Mouse (Mus musculus): ENCODE data around the gene Sgpp1. TPM values are rescaled to one million over a fixed set of nuclear protein-coding genes. Genes with fewer than 3 reads are reported as not detected.

The Sgpp1 gene
- polyA plus RNA-seq, 1 experiment from 2014 or later: 6.5 TPM

DNA sequence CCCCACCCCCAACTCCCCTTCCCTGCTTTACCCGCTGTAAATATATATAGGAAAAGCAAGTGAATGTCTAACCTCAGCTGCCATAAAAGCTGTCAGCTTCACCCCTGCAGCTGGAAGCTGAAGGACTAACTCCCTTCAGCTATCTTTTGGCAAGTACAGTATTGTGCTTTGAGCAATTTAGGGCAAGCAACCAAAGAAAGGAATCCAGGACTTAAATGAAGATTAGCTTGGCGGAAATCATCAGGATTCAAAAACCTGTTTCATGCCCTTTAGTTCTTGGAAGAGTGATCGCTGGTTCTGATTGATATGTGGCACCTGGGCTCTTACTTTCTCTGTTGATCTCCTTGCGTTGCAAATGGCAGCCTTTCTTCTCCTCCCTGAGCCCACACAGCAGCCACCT, 13.0 kb upstream of the Sgpp1 start:
- no peak for DNase-seq (ENCODE audit: low spot score)
- no peak overlapping the region for H3K4me3 ChIP-seq
- no peaks in the 10 kb centered on the region for H3K36me3 ChIP-seq (replicated peaks)
- WGBS: 65% methylated on average over 4 of the region's 4 CpGs
- no peak overlapping the region for H3K27ac ChIP-seq (replicated peaks)
- H3K27me3 ChIP-seq (replicated peaks; ENCODE audit: low read depth, poor library complexity, severe bottlenecking): no peaks in the 10 kb centered on the region
- 0 out of 2 replicates have a peak, but pooled peaks cover 3% of the 10 kb centered on the region for H3K4me1 ChIP-seq
- no peaks in the 10 kb centered on the region for H3K9me3 ChIP-seq

DNA sequence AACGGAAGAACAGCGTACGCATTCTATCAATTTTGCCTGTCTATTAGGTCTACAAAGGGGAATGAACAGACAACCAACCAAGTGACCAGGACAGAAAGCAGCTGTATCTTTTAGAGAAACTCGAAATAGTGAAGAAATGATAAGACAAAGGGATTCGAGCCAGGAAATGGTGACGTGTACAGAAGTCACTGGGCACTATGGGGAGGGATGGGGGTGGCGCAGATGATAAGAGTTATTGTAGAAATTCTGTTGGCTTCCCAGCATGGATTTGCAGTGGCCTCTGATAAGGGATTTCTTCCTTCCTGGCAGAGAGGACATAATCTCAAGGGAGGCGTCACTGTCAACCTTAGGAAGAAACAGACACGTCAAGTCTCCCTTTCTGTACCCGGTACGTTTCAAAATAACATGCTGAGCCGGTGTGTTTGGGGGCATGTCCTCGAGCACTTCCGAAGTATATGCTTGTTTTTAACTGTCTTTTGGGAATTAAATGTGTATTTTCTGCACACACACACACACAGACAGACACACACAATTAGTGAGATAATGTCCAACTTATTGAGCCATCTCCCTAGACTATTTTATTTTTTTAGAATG, 10.3 kb upstream of the Sgpp1 start:
- 73% methylated on average over 14 of the region's 14 CpGs for WGBS
- no peaks in the 10 kb centered on the region for H3K9me3 ChIP-seq
- H3K27me3 ChIP-seq (replicated peaks; ENCODE audit: low read depth, poor library complexity, severe bottlenecking): peaks cover 6% of the 10 kb centered on the region; the same call in 1 of the 2 replicates
- no peak overlapping the region for H3K4me3 ChIP-seq
- 0 out of 2 replicates have a peak, but pooled peaks cover 3% of the 10 kb centered on the region for H3K4me1 ChIP-seq
- no peak overlapping the region for H3K27ac ChIP-seq (replicated peaks)
- H3K36me3 ChIP-seq (replicated peaks): no peaks in the 10 kb centered on the region
- DNase-seq (ENCODE audit: low spot score): no peak

DNA sequence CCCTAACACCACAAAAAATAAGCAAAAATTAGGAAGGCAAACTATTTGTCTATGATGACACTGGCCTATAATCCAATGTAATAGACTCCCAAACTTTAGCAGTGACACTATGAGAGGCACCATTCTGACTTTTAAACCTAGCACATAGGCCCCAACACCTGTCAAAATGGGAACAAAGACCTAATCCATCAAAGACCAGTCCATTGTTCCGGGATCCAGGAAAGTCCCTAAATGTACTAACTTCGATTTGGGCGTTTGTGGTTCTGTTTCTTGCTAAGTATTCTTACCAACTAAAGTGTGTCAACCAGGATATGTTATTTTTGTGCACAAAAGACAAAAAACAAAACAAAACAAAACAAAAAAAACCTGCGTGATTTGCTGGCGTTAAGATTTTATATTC, 6.6 kb upstream of the Sgpp1 start:
- H3K27me3 ChIP-seq (replicated peaks; ENCODE audit: low read depth, poor library complexity, severe bottlenecking): peaks cover 20% of the 10 kb centered on the region; the same call in 1 of the 2 replicates
- no peak overlapping the region for H3K27ac ChIP-seq (replicated peaks)
- 0 out of 2 replicates have a peak, but pooled peaks cover 3% of the 10 kb centered on the region for H3K4me1 ChIP-seq
- WGBS: 84% methylated on average over 5 of the region's 5 CpGs
- no peaks in the 10 kb centered on the region for H3K36me3 ChIP-seq (replicated peaks)
- DNase-seq (ENCODE audit: low spot score): no peak
- H3K4me3 ChIP-seq: no peak overlapping the region
- no peaks in the 10 kb centered on the region for H3K9me3 ChIP-seq

DNA sequence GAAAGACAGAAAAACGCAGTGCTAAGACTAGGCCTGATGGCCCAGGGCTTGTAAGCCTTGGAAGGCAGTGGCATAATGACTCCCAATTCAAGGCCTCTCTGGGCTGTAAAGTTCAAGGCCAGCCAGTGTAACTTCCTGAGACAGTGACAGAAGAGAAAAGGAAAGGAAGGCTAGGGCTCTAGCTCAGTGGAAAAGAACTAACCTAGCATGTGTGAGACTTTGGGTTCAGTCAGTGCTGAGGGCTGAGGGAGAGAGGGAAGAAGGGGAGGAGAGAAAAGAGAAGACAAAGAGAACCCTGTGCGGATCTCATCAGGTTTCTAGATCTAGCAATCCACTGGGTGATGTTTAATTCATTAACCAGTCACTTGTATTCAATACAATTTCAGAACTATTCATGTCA, 5.7 kb upstream of the Sgpp1 start:
- 0 out of 2 replicates have a peak, but pooled peaks cover 3% of the 10 kb centered on the region for H3K4me1 ChIP-seq
- H3K27me3 ChIP-seq (replicated peaks; ENCODE audit: low read depth, poor library complexity, severe bottlenecking): peaks cover 25% of the 10 kb centered on the region
- H3K4me3 ChIP-seq: no peak overlapping the region
- H3K36me3 ChIP-seq (replicated peaks): no peaks in the 10 kb centered on the region
- whole genome bisulfite sequencing: 88% methylated on average over 2 of the region's 2 CpGs
- no peak overlapping the region for H3K27ac ChIP-seq (replicated peaks)
- H3K9me3 ChIP-seq: no peaks in the 10 kb centered on the region
- no peak for DNase-seq (ENCODE audit: low spot score)

DNA sequence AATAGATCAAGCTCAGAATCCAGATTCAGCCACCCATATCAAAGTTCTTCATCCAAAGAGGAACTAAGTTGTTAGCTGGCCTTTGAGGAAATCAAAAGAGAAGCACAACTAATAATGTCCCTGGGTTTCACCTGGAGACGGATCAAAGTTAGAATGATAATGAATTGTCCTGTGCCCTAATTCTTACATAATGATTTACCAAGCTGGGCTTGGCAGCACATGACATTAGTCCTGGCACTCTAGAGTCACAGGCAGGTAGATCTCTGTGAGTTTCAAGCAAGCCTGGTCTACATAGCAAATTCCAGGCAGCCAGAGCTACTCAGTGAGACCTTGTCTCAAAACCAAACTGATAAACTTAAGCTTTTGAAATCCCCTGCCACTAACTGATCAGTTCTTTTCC, 4.9 kb upstream of the Sgpp1 start:
- WGBS: 89% methylated on average over 1 of the region's 1 CpGs
- H3K27ac ChIP-seq (replicated peaks): no peak overlapping the region
- no peak overlapping the region for H3K4me3 ChIP-seq
- peaks cover 3% of the 10 kb centered on the region; the same call in 1 of the 2 replicates for H3K4me1 ChIP-seq
- no peaks in the 10 kb centered on the region for H3K36me3 ChIP-seq (replicated peaks)
- H3K9me3 ChIP-seq: no peaks in the 10 kb centered on the region
- peaks cover 25% of the 10 kb centered on the region for H3K27me3 ChIP-seq (replicated peaks; ENCODE audit: low read depth, poor library complexity, severe bottlenecking)
- no peak for DNase-seq (ENCODE audit: low spot score)

DNA sequence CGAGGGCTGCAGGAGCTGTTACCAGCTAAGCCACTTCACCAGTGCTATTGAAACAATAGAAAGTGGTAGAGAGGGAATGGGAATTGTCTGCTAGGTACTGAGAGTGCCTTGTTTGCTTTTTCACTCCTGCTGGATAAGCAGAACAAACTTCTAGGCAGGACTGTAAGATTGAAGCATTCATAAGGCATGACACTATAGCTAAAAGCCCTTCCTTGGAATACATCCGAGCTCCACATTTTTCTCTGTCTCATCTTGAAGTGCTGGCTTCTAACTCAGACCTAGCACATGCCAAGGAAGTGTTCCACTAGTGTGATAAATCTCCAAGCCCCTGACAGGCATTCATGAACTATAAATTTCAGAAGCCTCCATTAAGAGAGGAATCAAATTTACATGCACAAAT, 4.1 kb upstream of the Sgpp1 start:
- H3K36me3 ChIP-seq (replicated peaks): no peaks in the 10 kb centered on the region
- peaks cover 9% of the 10 kb centered on the region for H3K4me1 ChIP-seq
- H3K27me3 ChIP-seq (replicated peaks; ENCODE audit: low read depth, poor library complexity, severe bottlenecking): peaks cover 29% of the 10 kb centered on the region
- no peak overlapping the region for H3K4me3 ChIP-seq
- WGBS: 55% methylated on average over 2 of the region's 2 CpGs
- H3K9me3 ChIP-seq: no peaks in the 10 kb centered on the region
- no peak for DNase-seq (ENCODE audit: low spot score)
- H3K27ac ChIP-seq (replicated peaks): no peak overlapping the region

DNA sequence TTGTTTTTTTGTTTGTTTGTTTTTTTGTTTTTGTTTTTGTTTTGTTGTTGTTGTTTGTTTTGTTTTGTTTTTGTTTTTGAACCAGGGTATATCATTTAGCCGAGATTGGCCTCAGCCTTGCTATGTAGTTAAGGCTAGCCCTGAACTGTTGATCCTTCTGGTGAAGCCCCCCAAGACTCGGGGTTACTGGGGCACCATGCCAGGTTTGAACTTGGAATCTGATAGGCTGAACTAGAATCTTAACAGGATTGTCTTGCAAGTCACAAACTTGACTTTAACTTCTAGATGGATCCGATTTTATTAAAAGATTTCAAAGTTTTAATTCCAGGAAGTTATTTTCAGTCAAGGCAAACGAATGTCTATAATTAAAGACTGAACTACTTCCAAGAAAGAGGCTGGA, 767 bp upstream of the Sgpp1 start:
- 77% methylated on average over 4 of the region's 4 CpGs for WGBS
- Histone ChIP-seq H3K27me3 (replicated peaks; ENCODE audit: low read depth, poor library complexity, severe bottlenecking) (peaks cover 46% of the 10 kb centered on the region), H3K9me3 (no peaks in the 10 kb centered on the region), H3K27ac (replicated peaks) (no peak overlapping the region), H3K36me3 (replicated peaks) (no peaks in the 10 kb centered on the region), H3K4me1 (peaks cover 25% of the 10 kb centered on the region), H3K4me3 (no peak overlapping the region; the same call in 1 of the 2 replicates)
- DNase-seq (ENCODE audit: low spot score): no peak

DNA sequence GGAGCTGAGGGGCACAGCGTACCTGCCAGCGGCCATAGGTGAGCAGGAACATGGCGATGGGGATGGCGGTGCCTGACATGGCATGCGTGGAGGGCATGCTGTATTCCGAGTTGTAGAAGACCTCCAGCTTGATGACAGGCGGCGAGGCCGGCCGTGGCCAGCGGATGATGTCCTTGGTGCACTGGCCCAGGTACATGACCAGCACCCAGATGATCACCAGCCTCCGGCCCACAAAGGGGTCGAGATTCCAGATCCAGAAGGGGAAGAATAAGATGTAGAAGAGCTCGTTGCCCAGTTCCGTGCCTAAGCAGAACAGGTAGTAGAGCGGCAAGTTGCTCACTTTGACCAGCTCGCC, 661 bp downstream of the Sgpp1 start:
- 2% methylated on average over 17 of the region's 17 CpGs for WGBS
- no peaks in the 10 kb centered on the region for H3K9me3 ChIP-seq
- H3K4me1 ChIP-seq: peaks cover 25% of the 10 kb centered on the region
- DNase-seq (ENCODE audit: low spot score): no peak
- no peaks in the 10 kb centered on the region for H3K36me3 ChIP-seq (replicated peaks)
- peak overlapping the region; percentile 90 for H3K27ac ChIP-seq (replicated peaks)
- peak overlapping the region; percentile 88 for H3K4me3 ChIP-seq
- peaks cover 32% of the 10 kb centered on the region for H3K27me3 ChIP-seq (replicated peaks; ENCODE audit: low read depth, poor library complexity, severe bottlenecking)

DNA sequence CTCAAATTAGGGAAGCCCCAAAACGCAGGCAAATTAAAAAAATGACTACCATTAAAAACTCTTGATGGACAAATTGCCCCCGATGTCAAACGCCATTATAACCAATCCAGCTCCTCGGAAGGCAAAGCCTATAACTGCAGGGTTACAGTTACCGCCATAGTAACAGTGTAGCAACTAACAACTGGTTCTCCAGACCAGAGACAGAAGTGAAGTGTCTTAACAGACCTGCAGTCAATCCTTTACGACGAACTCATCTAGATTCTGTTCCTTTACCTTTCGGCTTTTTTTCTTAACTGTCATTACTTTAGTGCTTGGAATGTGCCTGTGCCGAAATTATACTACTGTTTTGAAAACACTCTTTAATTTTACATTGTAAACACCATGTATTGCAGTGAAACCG, 1.4 kb downstream of the Sgpp1 start:
- no peaks in the 10 kb centered on the region for H3K9me3 ChIP-seq
- no peak overlapping the region for H3K27ac ChIP-seq (replicated peaks)
- H3K36me3 ChIP-seq (replicated peaks): no peaks in the 10 kb centered on the region
- no peak for DNase-seq (ENCODE audit: low spot score)
- H3K4me3 ChIP-seq: peak overlapping the region; percentile 88
- H3K27me3 ChIP-seq (replicated peaks; ENCODE audit: low read depth, poor library complexity, severe bottlenecking): peaks cover 32% of the 10 kb centered on the region
- peaks cover 22% of the 10 kb centered on the region for H3K4me1 ChIP-seq
- 30% methylated on average over 10 of the region's 10 CpGs for WGBS

DNA sequence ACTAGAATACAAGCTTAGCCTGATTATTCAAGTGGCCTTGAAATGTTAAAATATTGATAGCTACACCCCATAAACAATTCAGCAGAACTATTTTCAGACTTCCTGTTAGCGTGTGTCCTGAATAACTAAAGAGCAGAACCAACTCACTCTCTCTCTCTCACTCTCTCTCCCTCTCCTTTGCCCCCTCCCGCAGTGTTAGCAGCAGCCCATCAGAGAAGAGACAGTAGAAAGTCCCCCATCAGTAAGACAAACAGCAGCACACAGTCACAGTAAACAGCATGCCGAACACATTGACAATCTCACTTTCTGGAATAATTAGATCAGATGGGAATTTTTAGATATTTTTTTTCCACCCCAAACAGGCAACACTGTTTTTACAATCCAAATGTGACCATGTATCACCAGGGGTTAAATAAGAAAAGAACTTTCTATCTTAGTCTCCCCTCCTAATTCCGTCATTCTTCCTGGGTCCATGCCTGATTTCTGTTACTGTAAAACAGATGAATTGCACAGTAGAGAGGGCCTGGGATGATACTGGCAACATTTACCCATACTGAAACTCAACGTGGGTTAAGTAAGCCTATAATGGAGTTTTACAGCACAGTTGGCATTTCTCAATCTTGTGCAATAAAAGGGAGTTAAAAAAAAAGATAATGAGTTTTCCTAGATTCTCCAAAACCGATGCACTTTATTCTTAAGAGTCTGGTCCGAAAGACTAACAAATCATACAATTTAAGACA, 2.0 kb downstream of the Sgpp1 start:
- peaks cover 4% of the 10 kb centered on the region for H3K36me3 ChIP-seq (replicated peaks)
- H3K4me3 ChIP-seq: peak overlapping the region; percentile 88
- H3K9me3 ChIP-seq: no peaks in the 10 kb centered on the region
- no peak for DNase-seq (ENCODE audit: low spot score)
- H3K4me1 ChIP-seq: peaks cover 22% of the 10 kb centered on the region
- WGBS: 53% methylated on average over 7 of the region's 7 CpGs
- H3K27me3 ChIP-seq (replicated peaks; ENCODE audit: low read depth, poor library complexity, severe bottlenecking): peaks cover 32% of the 10 kb centered on the region
- H3K27ac ChIP-seq (replicated peaks): no peak overlapping the region

DNA sequence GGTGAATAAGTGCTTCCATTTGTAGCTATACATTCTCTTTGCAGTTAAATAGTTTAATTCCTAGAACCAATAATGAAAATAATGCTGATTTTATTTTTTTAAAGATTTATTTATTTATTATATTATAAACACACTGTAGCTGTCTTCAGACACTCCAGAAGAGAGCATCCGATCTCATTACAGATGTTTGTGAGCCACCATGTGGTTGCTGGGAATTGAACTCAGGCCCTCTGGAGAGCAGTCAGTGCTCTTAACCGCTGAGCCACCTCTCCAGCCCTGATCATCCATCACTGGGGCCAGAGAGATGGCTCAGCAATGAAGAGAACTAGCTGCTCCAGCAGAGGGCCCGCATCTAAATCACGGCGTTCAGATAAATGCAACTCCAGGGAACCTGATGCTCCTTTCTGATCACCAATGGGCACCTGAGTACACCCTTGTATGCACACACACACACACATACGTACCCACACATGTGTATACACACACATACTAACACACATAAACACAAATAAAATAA, 3.5 kb downstream of the Sgpp1 start:
- H3K4me3 ChIP-seq: no peak overlapping the region
- DNase-seq (ENCODE audit: low spot score): no peak

DNA sequence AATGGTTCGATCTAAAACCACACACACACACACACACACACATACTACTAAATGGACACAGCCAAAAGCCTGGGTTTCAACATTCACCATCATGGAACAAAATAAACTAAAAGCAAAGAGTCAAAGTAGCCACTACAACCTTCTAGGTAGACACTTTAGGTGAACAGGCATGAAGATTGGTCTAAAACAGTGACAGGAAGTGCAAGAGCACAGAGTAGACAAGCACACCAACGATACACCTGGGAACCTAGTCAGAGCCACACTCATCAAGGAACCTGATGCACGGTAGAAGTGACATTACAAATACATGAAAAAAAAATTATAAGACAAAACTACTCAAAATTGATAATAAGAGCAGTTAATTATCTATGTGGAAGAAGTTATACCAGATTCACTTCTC, 4.0 kb downstream of the Sgpp1 start:
- no peak for DNase-seq (ENCODE audit: low spot score)
- no peaks in the 10 kb centered on the region for H3K9me3 ChIP-seq
- WGBS: 91% methylated on average over 3 of the region's 3 CpGs

More for the DNA sequence above, 3.5 kb downstream of the Sgpp1 start:
- Histone ChIP-seq H3K9me3 (no peaks in the 10 kb centered on the region), H3K27me3 (replicated peaks; ENCODE audit: low read depth, poor library complexity, severe bottlenecking) (peaks cover 27% of the 10 kb centered on the region), H3K36me3 (replicated peaks) (peaks cover 7% of the 10 kb centered on the region), H3K4me1 (peaks cover 24% of the 10 kb centered on the region), H3K27ac (replicated peaks) (no peak overlapping the region)
- WGBS: 63% methylated on average over 6 of the region's 6 CpGs

DNA sequence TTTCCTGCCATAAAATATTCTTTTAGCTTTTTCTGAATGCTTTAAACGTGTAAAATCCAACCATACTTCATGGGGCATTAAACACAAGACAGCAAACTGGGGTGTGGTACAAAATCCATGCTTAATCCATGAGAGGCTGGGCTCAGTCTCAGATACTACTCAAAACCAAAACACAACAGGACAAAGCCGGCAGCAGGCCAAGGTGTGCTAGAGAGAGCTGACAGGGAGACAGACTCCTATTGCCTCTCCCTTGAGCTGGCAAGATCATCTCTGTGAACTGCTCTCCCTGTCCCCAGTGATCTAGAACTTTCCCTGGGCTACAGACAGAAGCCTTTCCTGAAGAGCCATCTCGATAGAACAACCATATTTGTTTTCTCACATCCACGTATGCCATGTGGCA, 5.1 kb downstream of the Sgpp1 start:
- Histone ChIP-seq H3K4me3 (no peak overlapping the region), H3K9me3 (no peaks in the 10 kb centered on the region), H3K27ac (replicated peaks) (no peak overlapping the region), H3K27me3 (replicated peaks; ENCODE audit: low read depth, poor library complexity, severe bottlenecking) (peaks cover 21% of the 10 kb centered on the region), H3K4me1 (peaks cover 24% of the 10 kb centered on the region), H3K36me3 (replicated peaks) (peaks cover 7% of the 10 kb centered on the region)
- WGBS: 79% methylated on average over 4 of the region's 4 CpGs
- DNase-seq (ENCODE audit: low spot score): no peak

More for the DNA sequence above, 4.0 kb downstream of the Sgpp1 start:
- Histone ChIP-seq H3K4me1 (peaks cover 24% of the 10 kb centered on the region), H3K4me3 (no peak overlapping the region), H3K36me3 (replicated peaks) (peaks cover 7% of the 10 kb centered on the region), H3K27ac (replicated peaks) (no peak overlapping the region), H3K27me3 (replicated peaks; ENCODE audit: low read depth, poor library complexity, severe bottlenecking) (peaks cover 22% of the 10 kb centered on the region)
